Mouse (Mus musculus): Measurements from ENCODE around the gene Esrra.

DNA sequence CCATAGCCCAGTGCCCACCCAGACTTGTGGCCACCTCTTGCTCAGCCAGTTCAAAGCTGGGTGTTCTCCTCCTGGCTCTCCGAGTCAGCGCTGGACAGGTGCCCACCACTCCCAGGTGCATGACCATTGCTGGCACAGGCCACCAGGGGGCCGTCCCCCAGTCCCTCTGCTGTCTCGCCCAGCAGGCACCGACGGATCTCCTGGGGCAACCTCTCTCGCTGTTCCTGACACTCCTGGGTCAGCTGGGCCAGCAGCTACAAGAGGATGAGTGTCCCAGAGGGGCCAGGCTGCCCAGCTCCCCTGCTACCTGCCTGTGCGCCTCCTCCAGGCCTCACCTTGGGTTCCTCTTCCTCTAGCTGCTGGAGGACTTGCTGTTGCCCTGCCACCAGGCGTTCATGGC lies 32.4 kb upstream of the Esrra start:
- TF ChIP-seq GATA1 (IDR thresholded peaks at IDR 0.05; ENCODE audit: low read length), result no peak
- no peak for TF ChIP-seq TAL1 (IDR thresholded peaks at IDR 0.05; ENCODE audit: low read length)

Data from erythroblast, embryonic 14.5 days (primary cell).